Mouse (Mus musculus) intestine, embryonic 14.5 days (tissue): ENCODE measurements around the gene Efcab6. TPM values are rescaled to one million over a fixed set of nuclear protein-coding genes. Genes with fewer than 3 reads are reported as not detected.

Experiments
- ATAC-seq: fragments of 200-750 bp; cut with Nextera tagmentation; replicated peaks from 2 replicates; pipeline ENCODE4 v1.8.0; 2017; ENCODE audit warnings: low read depth, moderate number of reproducible peaks, moderate TSS enrichment, moderate library complexity; ENCODE audit not compliant: low FRiP score, low TSS enrichment
- DNase-seq: peaks from one replicate; pipeline ENCODE4 v3.0.0-alpha.2; 2018; ENCODE audit warnings: low spot score
- H3K27ac ChIP-seq: fragments of 300-500 bp; sonication (generic); 2 replicates; pipeline ENCODE4 v1.5.1; 2014; ENCODE audit warnings: low read depth, mild to moderate bottlenecking, control low read depth
- H3K27me3 ChIP-seq: fragments of 300-500 bp; sonication (generic); replicated peaks from 2 replicates; pipeline ENCODE4 v1.6.1; 2014; ENCODE audit warnings: low read length, control low read depth; ENCODE audit not compliant: control insufficient read depth, insufficient read depth
- H3K36me3 ChIP-seq: fragments of 300-500 bp; sonication (generic); 2 replicates; pipeline ENCODE4 v1.6.1; 2014; ENCODE audit warnings: low read length, control low read depth; ENCODE audit not compliant: control insufficient read depth, insufficient read depth
- H3K4me1 ChIP-seq: fragments of 300-500 bp; sonication (generic); replicated peaks from 2 replicates; pipeline ENCODE4 v1.6.1; 2014; ENCODE audit warnings: low read length, control low read depth, mixed read lengths; ENCODE audit not compliant: control insufficient read depth, insufficient read depth
- H3K4me2 ChIP-seq: fragments of 300-500 bp; sonication (generic); 2 replicates; pipeline ENCODE4 v1.6.1; 2014; ENCODE audit warnings: low read length
- H3K4me3 ChIP-seq: fragments of 300-500 bp; sonication (generic); 2 replicates; pipeline ENCODE4 v1.5.1; 2014; ENCODE audit warnings: low read depth, low read length, control low read depth, mixed read lengths
- H3K9ac ChIP-seq: fragments of 300-500 bp; sonication (generic); 2 replicates; pipeline ENCODE4 v1.6.1; 2014; ENCODE audit warnings: mild to moderate bottlenecking, low read length
- H3K9me3 ChIP-seq: fragments of 300-500 bp; sonication (generic); 2 replicates; pipeline ENCODE4 v1.6.1; 2016; ENCODE audit warnings: low read length, control low read depth; ENCODE audit not compliant: control insufficient read depth
- WGBS: fragments of 180-500 bp; shearing (Covaris S2); extraction: QIAGEN DNeasy Blood & Tissue Kit; methylation state at CpG from one replicate; pipeline ENCODE4 v1.1.7; 2014; 5-methylcytosine and 5-hydroxymethylcytosine counted together
- polyA plus RNA-seq: library from polyadenylated mRNA; unstranded; fragments of >200 nt; fragmentation: Nextera tagmentation; extraction: Ambion mirVana; gene quantifications from 2 replicates; pipeline ENCODE4 v1.2.1, GENCODE M21; 2014

Gene Efcab6
- polyA plus RNA-seq, 1 experiment from 2014 or later: 0.27 TPM

DNA sequence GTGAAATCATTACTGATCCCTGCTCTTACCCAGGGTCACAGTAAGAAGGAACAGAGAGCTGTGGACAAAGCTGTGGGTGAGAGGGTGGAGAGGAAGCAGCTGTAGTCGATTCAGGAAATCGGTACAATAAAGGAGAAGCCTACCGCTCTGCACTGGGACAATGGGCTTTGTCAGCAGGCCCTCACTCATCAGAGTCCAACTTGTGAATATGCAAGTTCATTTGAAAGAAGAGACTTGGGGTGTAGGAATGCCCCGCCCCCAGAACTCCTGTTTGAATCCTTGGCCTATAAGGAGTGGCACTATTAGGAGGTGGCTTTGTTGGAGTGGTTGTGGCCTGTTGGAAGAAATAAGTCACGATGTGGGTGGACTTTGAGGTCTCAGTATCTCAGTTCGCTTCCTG is 86.3 kb downstream of the Efcab6 start:
- Histone ChIP-seq H3K4me3 (no peak overlapping the region), H3K4me1 (0 out of 2 replicates have a peak, but pooled peaks cover 4% of the 10 kb centered on the region), H3K27ac (no peak overlapping the region), H3K4me2 (no peak overlapping the region), H3K36me3 (no peaks in the 10 kb centered on the region), H3K27me3 (no peaks in the 10 kb centered on the region), H3K9ac (no peak overlapping the region), H3K9me3 (no peaks in the 10 kb centered on the region)
- DNase-seq (no peak), ATAC-seq (no peak)
- WGBS: 75% methylated on average over 6 of the region's 6 CpGs

DNA sequence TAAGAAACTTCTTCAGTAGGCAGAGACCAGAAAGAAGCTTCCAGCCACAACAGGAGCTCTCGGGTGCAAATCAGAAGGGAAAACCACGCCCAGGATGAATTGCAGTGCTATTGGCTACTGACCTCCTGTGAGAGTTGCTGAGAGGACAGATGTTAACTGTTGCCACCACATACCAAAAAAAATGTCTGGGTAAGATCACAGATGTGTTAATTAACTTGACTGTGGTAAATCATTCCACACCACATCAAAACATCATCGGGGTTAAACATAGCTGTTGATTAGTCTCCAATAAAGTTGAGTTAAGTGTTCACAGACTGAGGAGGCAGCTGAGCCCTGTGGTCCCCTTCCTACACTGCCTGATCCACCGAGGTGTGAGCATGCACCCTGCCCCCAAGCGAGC is 88.1 kb downstream of the Efcab6 start:
- DNase-seq: no peak
- Histone ChIP-seq H3K4me1 (0 out of 2 replicates have a peak, but pooled peaks cover 4% of the 10 kb centered on the region), H3K4me2 (no peak overlapping the region), H3K36me3 (no peaks in the 10 kb centered on the region), H3K27ac (no peak overlapping the region), H3K27me3 (no peaks in the 10 kb centered on the region), H3K4me3 (no peak overlapping the region), H3K9ac (no peak overlapping the region), H3K9me3 (no peaks in the 10 kb centered on the region)
- 17% methylated on average over 5 of the region's 5 CpGs for WGBS
- no peak for ATAC-seq

DNA sequence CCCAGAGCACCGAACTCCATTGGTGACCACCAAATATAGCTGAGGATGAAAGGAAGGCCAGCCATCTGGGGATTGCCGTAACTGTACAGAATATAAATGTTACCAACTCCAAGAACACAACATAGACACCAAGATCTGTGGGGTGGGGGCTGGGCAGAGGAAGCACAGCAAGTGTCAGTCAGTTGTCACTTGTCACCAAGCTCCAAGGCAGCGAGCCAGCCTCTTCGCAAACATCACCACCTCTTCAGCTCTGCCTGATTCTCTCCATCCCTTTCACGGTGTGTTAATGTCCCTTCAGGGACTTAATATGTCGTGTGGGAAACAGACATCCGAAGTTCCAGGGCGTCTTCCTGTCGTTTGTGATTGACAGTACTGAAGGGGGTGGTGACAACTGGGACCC is 93.0 kb downstream of the Efcab6 start:
- Histone ChIP-seq H3K9me3 (no peaks in the 10 kb centered on the region), H3K36me3 (no peaks in the 10 kb centered on the region), H3K4me2 (no peak overlapping the region), H3K9ac (no peak overlapping the region), H3K4me1 (0 out of 2 replicates have a peak, but pooled peaks cover 4% of the 10 kb centered on the region), H3K4me3 (no peak overlapping the region), H3K27ac (no peak overlapping the region), H3K27me3 (no peaks in the 10 kb centered on the region)
- 80% methylated on average over 9 of the region's 9 CpGs for WGBS
- no peak for ATAC-seq
- DNase-seq: no peak

DNA sequence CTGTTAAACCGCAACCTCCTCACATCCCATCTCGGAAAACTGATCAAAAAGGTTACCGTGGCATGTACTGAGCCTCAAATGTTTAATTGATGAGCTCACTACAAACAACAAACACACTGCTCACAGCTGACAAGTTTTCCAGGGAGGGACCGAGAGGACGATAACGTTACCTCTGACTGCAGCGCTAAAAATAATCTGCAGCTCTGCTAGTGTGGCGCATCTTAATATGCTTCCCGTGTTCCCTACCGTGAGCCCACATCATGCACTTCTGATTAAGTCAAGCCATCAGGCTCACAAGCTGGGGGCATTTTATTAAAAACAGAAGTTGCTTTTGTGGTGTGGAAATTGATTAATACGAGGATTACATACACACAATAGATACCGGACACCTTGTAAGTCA is 97.4 kb downstream of the Efcab6 start:
- no peak for DNase-seq

DNA sequence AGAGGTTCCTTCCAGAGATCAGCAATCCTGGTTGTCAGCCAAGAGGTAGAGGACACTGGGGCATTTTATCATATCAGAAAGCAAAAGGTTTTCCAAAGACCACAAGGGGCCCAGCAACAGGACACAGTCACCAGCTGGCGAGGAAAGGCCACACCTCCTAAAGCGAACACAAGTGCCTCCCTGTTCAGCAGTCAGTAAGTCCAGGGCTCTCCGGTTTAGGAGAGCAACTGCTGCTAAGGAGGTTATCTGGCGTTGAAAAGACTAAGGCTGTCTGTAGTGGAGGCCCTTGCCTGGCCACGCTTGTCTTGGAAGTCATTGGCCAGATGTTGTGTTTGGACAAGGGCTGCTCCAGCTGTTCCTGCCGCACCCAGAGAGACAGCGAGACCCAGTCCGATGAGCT is 100.1 kb downstream of the Efcab6 start:
- 63% methylated on average over 8 of the region's 8 CpGs for WGBS
- Histone ChIP-seq H3K4me3 (no peak overlapping the region), H3K9me3 (no peaks in the 10 kb centered on the region), H3K4me2 (no peak overlapping the region), H3K27ac (no peak overlapping the region), H3K9ac (no peak overlapping the region), H3K36me3 (no peaks in the 10 kb centered on the region), H3K4me1 (no peaks in the 10 kb centered on the region), H3K27me3 (no peaks in the 10 kb centered on the region)
- ATAC-seq (no peak), DNase-seq (no peak)

More for the DNA sequence above, 97.4 kb downstream of the Efcab6 start:
- Histone ChIP-seq H3K4me1 (no peaks in the 10 kb centered on the region), H3K4me3 (no peak overlapping the region), H3K27me3 (no peaks in the 10 kb centered on the region), H3K9ac (no peak overlapping the region), H3K9me3 (no peaks in the 10 kb centered on the region), H3K4me2 (no peak overlapping the region), H3K36me3 (no peaks in the 10 kb centered on the region), H3K27ac (no peak overlapping the region)
- ATAC-seq: no peak
- 87% methylated on average over 12 of the region's 12 CpGs for WGBS

DNA sequence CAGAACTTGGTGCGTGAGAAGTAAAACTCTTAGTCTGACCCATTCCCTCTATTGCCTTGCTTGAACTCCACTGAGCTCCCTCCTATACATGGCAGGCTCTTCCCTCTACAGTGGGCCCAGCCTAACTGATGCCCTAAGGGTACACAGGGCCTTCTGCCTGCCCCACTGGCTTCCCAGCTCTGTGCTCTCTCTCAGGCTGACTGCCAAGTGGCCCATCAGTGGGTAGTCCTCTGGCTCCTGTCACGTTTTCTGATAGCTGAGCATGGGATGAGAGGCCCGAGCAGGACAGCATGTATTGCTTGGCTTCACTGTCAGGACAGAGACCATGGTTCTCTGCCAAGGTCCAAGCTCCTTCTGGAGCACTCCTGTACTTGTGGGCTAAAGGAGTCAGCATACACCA is 106.8 kb downstream of the Efcab6 start:
- Histone ChIP-seq H3K27me3 (no peaks in the 10 kb centered on the region), H3K4me3 (no peak overlapping the region), H3K27ac (no peak overlapping the region), H3K9ac (no peak overlapping the region), H3K9me3 (no peaks in the 10 kb centered on the region), H3K4me2 (no peak overlapping the region), H3K4me1 (no peaks in the 10 kb centered on the region), H3K36me3 (no peaks in the 10 kb centered on the region)
- WGBS: 84% methylated on average over 3 of the region's 3 CpGs
- ATAC-seq (no peak), DNase-seq (no peak)

DNA sequence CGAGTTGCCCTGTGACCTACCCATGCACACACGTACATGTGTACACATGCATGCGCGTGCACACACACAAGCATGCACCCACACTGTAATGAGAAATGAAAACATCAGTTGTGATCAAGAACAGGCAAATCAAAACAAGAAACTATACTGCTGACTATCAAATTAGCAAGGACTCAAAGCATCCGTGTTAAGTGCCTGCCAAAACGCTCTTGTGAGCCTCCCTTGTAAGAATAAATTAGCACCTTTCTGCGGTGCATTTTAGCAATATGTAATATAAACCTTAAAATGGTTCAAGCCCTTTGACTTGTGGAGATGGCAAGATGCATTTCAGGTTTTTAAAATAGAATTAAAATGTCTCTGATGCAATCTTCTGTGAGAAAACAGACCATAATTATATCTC is 108.2 kb downstream of the Efcab6 start:
- WGBS: 87% methylated on average over 7 of the region's 7 CpGs
- no peak overlapping the region for H3K9ac ChIP-seq
- H3K27ac ChIP-seq: no peak overlapping the region
- ATAC-seq: no peak
- no peaks in the 10 kb centered on the region for H3K36me3 ChIP-seq
- H3K4me3 ChIP-seq: no peak overlapping the region
- no peak overlapping the region for H3K4me2 ChIP-seq
- no peaks in the 10 kb centered on the region for H3K9me3 ChIP-seq
- H3K27me3 ChIP-seq: no peaks in the 10 kb centered on the region
- no peak for DNase-seq
- H3K4me1 ChIP-seq: no peaks in the 10 kb centered on the region

DNA sequence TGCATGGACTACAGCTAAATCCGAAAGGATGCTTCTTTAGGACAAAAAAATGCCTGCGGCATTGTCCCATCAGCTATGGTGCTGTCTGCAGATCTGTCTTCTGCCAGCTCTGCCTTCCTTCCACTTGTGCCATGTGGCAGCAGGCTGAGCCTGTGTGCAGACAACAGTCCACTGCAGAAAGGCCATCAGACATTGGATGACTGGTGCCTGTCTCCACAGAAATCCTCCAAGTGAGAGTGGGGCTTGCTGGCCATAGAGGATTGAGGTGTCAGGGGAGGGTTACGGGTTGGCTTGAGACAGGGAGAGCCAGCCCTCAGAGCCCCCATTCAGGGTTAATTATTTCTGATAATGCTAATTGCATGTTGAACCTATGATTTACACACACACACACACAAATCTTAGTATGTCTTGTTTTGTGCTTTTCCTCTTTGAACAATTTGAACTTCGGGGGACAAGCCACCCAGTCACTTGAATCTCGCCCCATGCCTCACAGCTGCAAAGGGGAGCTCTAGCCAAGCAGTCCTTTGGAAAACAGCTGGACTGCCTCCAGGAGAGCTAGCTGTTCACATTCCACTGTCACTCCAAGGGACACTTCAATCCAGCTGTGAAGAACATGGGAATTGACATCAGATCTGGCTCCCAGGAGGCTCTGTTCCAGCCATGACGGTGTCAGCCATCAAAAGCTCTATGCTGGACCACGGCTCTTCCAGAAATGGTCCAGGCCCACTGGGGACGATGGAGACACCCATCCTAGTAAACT is 109.1 kb downstream of the Efcab6 start:
- ATAC-seq: no peak
- WGBS: 66% methylated on average over 8 of the region's 8 CpGs
- H3K9ac ChIP-seq: no peak overlapping the region
- no peak overlapping the region for H3K4me3 ChIP-seq
- no peak overlapping the region for H3K4me2 ChIP-seq
- H3K9me3 ChIP-seq: no peaks in the 10 kb centered on the region
- H3K36me3 ChIP-seq: no peaks in the 10 kb centered on the region
- no peak for DNase-seq
- no peak overlapping the region for H3K27ac ChIP-seq
- no peaks in the 10 kb centered on the region for H3K27me3 ChIP-seq
- no peaks in the 10 kb centered on the region for H3K4me1 ChIP-seq
